Mouse (Mus musculus) testis, adult 2 months (tissue): Measurements from ENCODE around the gene Nrxn2.

Experiments used
- CTCF ChIP-seq: fragments of 200-500 bp; IDR thresholded peaks from 2 replicates; pipeline ENCODE4 v1.5.1; 2012; ENCODE audit warnings: low read depth, mild to moderate bottlenecking, inconsistent platforms, low read length, moderate library complexity; ENCODE audit not compliant: control insufficient read depth, insufficient read depth, insufficient replicate concordance
- POLR2A ChIP-seq: fragments of 200-500 bp; IDR thresholded peaks from 2 replicates; pipeline ENCODE4 v1.6.1; 2012; ENCODE audit warnings: low read depth, mild to moderate bottlenecking, inconsistent platforms, low read length, moderate library complexity; ENCODE audit not compliant: control insufficient read depth

- TF ChIP-seq POLR2A (no peak), CTCF (no peak)
These were observed 78.1 kb downstream of the Nrxn2 start for GRCm38 (mm10) chr19:6496462-6497149.
